Mouse (Mus musculus) thymus, adult 2 months (tissue): Measurements from ENCODE around the gene Dner.

Experiments
- CTCF ChIP-seq: fragments of 200-500 bp; IDR thresholded peaks from 2 replicates; pipeline ENCODE4 v1.5.1; 2012; ENCODE audit warnings: mild to moderate bottlenecking, control low read depth, low read length, moderate library complexity, borderline replicate concordance; ENCODE audit not compliant: control insufficient read depth, poor library complexity, insufficient read depth; ENCODE audit errors: extremely low read depth
- POLR2A ChIP-seq: fragments of 200-500 bp; IDR thresholded peaks from 2 replicates; pipeline ENCODE4 v1.6.1; 2012; ENCODE audit warnings: mild to moderate bottlenecking, low read length, control low read depth, moderate library complexity; ENCODE audit not compliant: control insufficient read depth, poor library complexity, insufficient read depth; ENCODE audit errors: extremely low read depth

DNA sequence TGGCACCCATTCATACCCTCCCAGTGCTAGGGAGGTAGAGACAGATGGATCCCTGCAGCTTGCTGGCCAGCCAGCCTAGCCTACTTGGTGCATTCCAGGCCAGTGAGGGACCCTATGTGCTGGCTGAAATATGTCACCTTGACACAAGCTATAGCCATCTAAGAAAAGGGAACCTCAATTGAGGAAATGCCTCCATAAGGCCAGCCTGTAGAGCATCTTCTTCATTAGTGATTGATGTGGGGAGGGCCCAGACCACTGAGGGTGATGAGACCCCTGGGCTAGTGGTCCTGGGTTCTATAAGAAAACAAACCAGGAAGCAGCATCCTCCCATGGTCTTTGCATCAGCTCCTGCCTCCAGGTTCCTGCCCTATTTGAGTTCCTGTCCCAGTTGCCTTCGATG lies 274.2 kb downstream of the Dner start:
- TF ChIP-seq CTCF: no peak
- no peak for TF ChIP-seq POLR2A
